Mouse (Mus musculus) MEL (cell line): ENCODE measurements at regions not wholly inside any gene's neighbourhood (a gene's known extent, or its start where the extent isn't known, plus 50 kb on each side); places are given as distances from the start of the nearest gene placed in this dataset.

ENCODE experiments used
- DNase-seq: peaks from one replicate; pipeline ENCODE4 v3.0.0; 2011; ENCODE audit warnings: low read depth, low spot score
- H3K27ac ChIP-seq: 2 replicates; pipeline ENCODE4 v1.5.1; 2012; ENCODE audit warnings: low read depth, mild to moderate bottlenecking, control low read depth, low read length, moderate library complexity; ENCODE audit not compliant: control insufficient read depth
- H3K27me3 ChIP-seq, 2 experiments: fragments of 150-350 bp in 1 of 2; sonication (generic) in 1 of 2; 2 replicates each; pipeline ENCODE4 v1.6.1; 2012; ENCODE audit warnings: low read length in 2 of 2, mild to moderate bottlenecking in 2 of 2, improper control_type of control experiment in 1 of 2, moderate library complexity in 1 of 2; ENCODE audit not compliant: insufficient read depth in 2 of 2, control insufficient read depth in 1 of 2
- H3K36me3 ChIP-seq, 2 experiments: 2 replicates each; pipeline ENCODE4 v1.6.1; 2012 to 2014; ENCODE audit warnings: low read length in 2 of 2, improper control_type of control experiment in 1 of 2, inconsistent platforms in 1 of 2, mild to moderate bottlenecking in 1 of 2; ENCODE audit not compliant: insufficient read depth in 2 of 2, control insufficient read depth in 1 of 2
- H3K4me1 ChIP-seq, 2 experiments: fragments of 150-350 bp in 1 of 2; sonication (generic) in 1 of 2; 2 replicates each; pipeline ENCODE4 v1.6.1; 2012; ENCODE audit warnings: low read length in 2 of 2, improper control_type of control experiment in 1 of 2, mild to moderate bottlenecking in 1 of 2; ENCODE audit not compliant: insufficient read depth in 2 of 2, control insufficient read depth in 1 of 2
- H3K4me3 ChIP-seq, 2 experiments: fragments of 150-350 bp in 1 of 2; sonication (generic) in 1 of 2; 2 replicates each; pipeline ENCODE4 v1.5.1; 2012; ENCODE audit warnings: low read depth in 2 of 2, low read length in 2 of 2, mild to moderate bottlenecking in 2 of 2, moderate library complexity in 2 of 2, control low read depth in 1 of 2, improper control_type of control experiment in 1 of 2; ENCODE audit not compliant: control insufficient read depth in 1 of 2, insufficient read depth in 1 of 2
- H3K79me2 ChIP-seq: 2 replicates; pipeline ENCODE4 v1.6.1; 2012; ENCODE audit warnings: mild to moderate bottlenecking, low read length, moderate library complexity; ENCODE audit not compliant: control insufficient read depth, poor library complexity, insufficient read depth
- H3K9ac ChIP-seq: 2 replicates; pipeline ENCODE4 v1.6.1; 2012; ENCODE audit warnings: low read depth, mild to moderate bottlenecking, control low read depth, low read length, moderate library complexity; ENCODE audit not compliant: control insufficient read depth, poor library complexity, severe bottlenecking
- H3K9me3 ChIP-seq: fragments of 150-350 bp; sonication (generic); replicated peaks from 2 replicates; pipeline ENCODE4 v1.6.1; 2012; ENCODE audit warnings: mild to moderate bottlenecking, low read length, improper control_type of control experiment, moderate library complexity; ENCODE audit not compliant: insufficient read depth
- CHD2 ChIP-seq: IDR thresholded peaks from 2 replicates; pipeline ENCODE4 v1.6.1; 2011; ENCODE audit warnings: low read length, improper control_type of control experiment
- CTCF ChIP-seq, 3 experiments: IDR thresholded peaks in 2 of 3; conservative IDR thresholded peaks in 1 of 3; 2 replicates each; pipeline ENCODE4 v1.5.1; 2011 to 2012; ENCODE audit warnings: low read length in 3 of 3, low read depth in 2 of 3, mild to moderate bottlenecking in 2 of 3, improper control_type of control experiment in 1 of 3, inconsistent platforms in 1 of 3, mixed read lengths in 1 of 3, moderate library complexity in 1 of 3; ENCODE audit not compliant: control insufficient read depth in 1 of 3, insufficient read depth in 1 of 3, poor library complexity in 1 of 3, severe bottlenecking in 1 of 3
- ELF1 ChIP-seq: IDR thresholded peaks from 2 replicates; pipeline ENCODE4 v1.6.1; 2014; ENCODE audit warnings: low read depth, mild to moderate bottlenecking, inconsistent platforms, low read length, improper control_type of control experiment, moderate library complexity
- EP300 ChIP-seq, 2 experiments: IDR thresholded peaks; 2 replicates each; pipeline ENCODE4 v1.6.1; 2011; ENCODE audit warnings: improper control_type of control experiment in 2 of 2, low read length in 2 of 2, low read depth in 1 of 2, mild to moderate bottlenecking in 1 of 2
- ETS1 ChIP-seq: IDR thresholded peaks from 2 replicates; pipeline ENCODE4 v1.6.1; 2012; ENCODE audit warnings: low read depth, mild to moderate bottlenecking, inconsistent platforms, low read length, improper control_type of control experiment, moderate library complexity
- GABPA ChIP-seq: IDR thresholded peaks from 2 replicates; pipeline ENCODE4 v1.6.1; 2012; ENCODE audit warnings: low read depth, mild to moderate bottlenecking, inconsistent platforms, low read length, improper control_type of control experiment, moderate library complexity
- GATA1 ChIP-seq: IDR thresholded peaks from 2 replicates; pipeline ENCODE4 v1.6.1; 2011; ENCODE audit warnings: low read depth, low read length, improper control_type of control experiment
- JUND ChIP-seq: IDR thresholded peaks from 2 replicates; pipeline ENCODE4 v1.6.1; 2011; ENCODE audit warnings: low read depth, mild to moderate bottlenecking, improper control_type of control experiment, low read length
- MAX ChIP-seq: IDR thresholded peaks from 2 replicates; pipeline ENCODE4 v1.6.1; 2011; ENCODE audit warnings: low read length, improper control_type of control experiment
- MEF2A ChIP-seq: IDR thresholded peaks from 2 replicates; pipeline ENCODE4 v1.6.1; 2014; ENCODE audit warnings: low read depth, mild to moderate bottlenecking, inconsistent platforms, low read length, improper control_type of control experiment; ENCODE audit not compliant: poor library complexity, insufficient replicate concordance, severe bottlenecking; ENCODE audit errors: extremely low read depth
- MYC ChIP-seq: IDR thresholded peaks from 2 replicates; pipeline ENCODE4 v1.6.1; 2011; ENCODE audit warnings: low read depth, mild to moderate bottlenecking, low read length, improper control_type of control experiment, moderate library complexity
- POLR2A ChIP-seq, 2 experiments: IDR thresholded peaks; 2 replicates each; pipeline ENCODE4 v1.6.1; 2011 to 2012; ENCODE audit warnings: low read length in 2 of 2, mild to moderate bottlenecking in 2 of 2, control low read depth in 1 of 2, improper control_type of control experiment in 1 of 2, low read depth in 1 of 2, moderate library complexity in 1 of 2; ENCODE audit not compliant: control insufficient read depth in 1 of 2, insufficient read depth in 1 of 2, poor library complexity in 1 of 2
- RAD21 ChIP-seq: IDR thresholded peaks from 2 replicates; pipeline ENCODE4 v1.6.1; 2011; ENCODE audit warnings: mild to moderate bottlenecking, low read depth, low read length, improper control_type of control experiment
- SIN3A ChIP-seq: IDR thresholded peaks from 2 replicates; pipeline ENCODE4 v1.6.1; 2012; ENCODE audit warnings: low read length, improper control_type of control experiment, inconsistent platforms
- TAL1 ChIP-seq: IDR thresholded peaks from 2 replicates; pipeline ENCODE4 v1.6.1; 2012; ENCODE audit warnings: mild to moderate bottlenecking, inconsistent platforms, low read length, moderate library complexity, mixed read lengths
- TBP ChIP-seq: IDR thresholded peaks from 2 replicates; pipeline ENCODE4 v1.8.0; 2011; ENCODE audit warnings: low read depth, low read length, improper control_type of control experiment
- TCF12 ChIP-seq: IDR thresholded peaks from 2 replicates; pipeline ENCODE4 v1.6.1; 2014; ENCODE audit warnings: low read depth, mild to moderate bottlenecking, inconsistent platforms, low read length, improper control_type of control experiment, moderate library complexity
- UBTF ChIP-seq: IDR thresholded peaks from 2 replicates; pipeline ENCODE4 v1.6.1; 2012; ENCODE audit warnings: low read depth, mild to moderate bottlenecking, inconsistent platforms, low read length, improper control_type of control experiment, moderate library complexity, borderline replicate concordance; ENCODE audit not compliant: insufficient read depth
- USF1 ChIP-seq: IDR thresholded peaks from 2 replicates; pipeline ENCODE4 v1.6.1; 2014; ENCODE audit warnings: low read depth, mild to moderate bottlenecking, inconsistent platforms, low read length, improper control_type of control experiment, moderate library complexity
- USF2 ChIP-seq, 2 experiments: IDR thresholded peaks; 2 replicates each; pipeline ENCODE4 v1.6.1; 2011 to 2012; ENCODE audit warnings: improper control_type of control experiment in 2 of 2, low read length in 2 of 2, borderline replicate concordance in 1 of 2, inconsistent platforms in 1 of 2, low read depth in 1 of 2, mild to moderate bottlenecking in 1 of 2; ENCODE audit not compliant: insufficient read depth in 1 of 2
- ZC3H11A ChIP-seq: IDR thresholded peaks from 2 replicates; pipeline ENCODE4 v1.6.1; 2012; ENCODE audit warnings: low read depth, mild to moderate bottlenecking, inconsistent platforms, low read length, improper control_type of control experiment
- ZNF384 ChIP-seq: IDR thresholded peaks from 2 replicates; pipeline ENCODE4 v1.6.1; 2012; ENCODE audit warnings: low read depth, mild to moderate bottlenecking, inconsistent platforms, low read length, improper control_type of control experiment

GRCm38 (mm10) chr12:32628552-32628951 is 190.8 kb upstream of the Nampt start:
- H3K9me3 ChIP-seq = no peaks in the 10 kb centered on the region
- TF ChIP-seq ETS1 (no peak), ZNF384 (no peak), MEF2A (no peak), CTCF (IDR thresholded peaks at IDR 0.05 in 2 of 3, conservative IDR thresholded peaks at IDR 0.05 in 1 of 3; ENCODE audit: control insufficient read depth in 1 of 3, insufficient read depth in 1 of 3, low read depth in 2 of 3, low read length in 3 of 3, poor library complexity in 1 of 3, severe bottlenecking in 1 of 3) (no peak), SIN3A (no peak), CHD2 (no peak), TCF12 (no peak)
- H3K27me3 ChIP-seq = no peaks in the 10 kb centered on the region; a peak in 1 of 4 replicates
- no peaks in the 10 kb centered on the region for H3K79me2 ChIP-seq
- no peak overlapping the region for H3K27ac ChIP-seq
- DNase-seq = no peak
- H3K36me3 ChIP-seq = no peaks in the 10 kb centered on the region
- H3K4me3 ChIP-seq = no peak overlapping the region
- no peak overlapping the region for H3K9ac ChIP-seq
- H3K4me1 ChIP-seq = no peaks in the 10 kb centered on the region; a peak in 1 of 4 replicates

- TF ChIP-seq GABPA (no peak), TBP (no peak), MAX (no peak), EP300 (IDR thresholded peaks at IDR 0.05; ENCODE audit: low read depth in 1 of 2, low read length in 2 of 2) (no peak), TCF12 (no peak), TAL1 (no peak), USF2 (IDR thresholded peaks at IDR 0.05; ENCODE audit: borderline replicate concordance in 1 of 2, insufficient read depth in 1 of 2, low read depth in 1 of 2, low read length in 2 of 2) (no peak), UBTF (no peak), CTCF (IDR thresholded peaks at IDR 0.05 in 2 of 3, conservative IDR thresholded peaks at IDR 0.05 in 1 of 3; ENCODE audit: control insufficient read depth in 1 of 3, insufficient read depth in 1 of 3, low read depth in 2 of 3, low read length in 3 of 3, poor library complexity in 1 of 3, severe bottlenecking in 1 of 3) (no peak), GATA1 (no peak), ELF1 (no peak), POLR2A (IDR thresholded peaks at IDR 0.05; ENCODE audit: control insufficient read depth in 1 of 2, insufficient read depth in 1 of 2, low read depth in 1 of 2, low read length in 2 of 2, poor library complexity in 1 of 2) (no peak), MYC (no peak), JUND (no peak), CHD2 (no peak), ZC3H11A (no peak), USF1 (no peak), RAD21 (no peak)
- Histone ChIP-seq H3K36me3 (no peaks in the 10 kb centered on the region), H3K9ac (no peak overlapping the region), H3K4me3 (no peak overlapping the region), H3K4me1 (no peaks in the 10 kb centered on the region; a peak in 1 of 4 replicates), H3K27ac (no peak overlapping the region), H3K79me2 (no peaks in the 10 kb centered on the region), H3K27me3 (no peaks in the 10 kb centered on the region; a peak in 1 of 4 replicates), H3K9me3 (no peaks in the 10 kb centered on the region)
- DNase-seq = no peak
Observed at GRCm38 (mm10) chr12:32632935-32633334, 186.4 kb upstream of the Nampt start.
